Mouse (Mus musculus): ENCODE data around the gene Snrpb2. TPM values are rescaled to one million over a fixed set of nuclear protein-coding genes. Genes with fewer than 3 reads are reported as not detected.

Gene Snrpb2
- polyA plus RNA-seq, 1 experiment from 2014 or later, result 35.5 TPM

GRCm38 (mm10) chr2:143117453-143117852, 54.6 kb downstream of the Snrpb2 start:
- Histone ChIP-seq H3K4me2 (ENCODE audit: low read depth, low read length) (no peak overlapping the region), H3K9ac (ENCODE audit: low read length) (no peak overlapping the region), H3K9me3 (replicated peaks; ENCODE audit: control insufficient read depth, low read length) (no peaks in the 10 kb centered on the region), H3K4me1 (ENCODE audit: control insufficient read depth, insufficient read depth, low read length) (no peaks in the 10 kb centered on the region), H3K27me3 (ENCODE audit: control insufficient read depth, insufficient read depth, low read length) (no peaks in the 10 kb centered on the region), H3K27ac (ENCODE audit: low read length) (no peak overlapping the region), H3K36me3 (ENCODE audit: control insufficient read depth, insufficient read depth) (no peaks in the 10 kb centered on the region), H3K4me3 (ENCODE audit: low read length) (no peak overlapping the region)
- ATAC-seq (replicated peaks; ENCODE audit: extremely low read depth, insufficient read depth, low FRiP score), result no peak
- 57% methylated on average over 3 of the region's 3 CpGs for WGBS

- no peak overlapping the region for H3K27ac ChIP-seq (ENCODE audit: low read length)
- WGBS, result 72% methylated on average over 7 of the region's 7 CpGs
- no peak overlapping the region for H3K4me3 ChIP-seq (ENCODE audit: low read length)
- H3K36me3 ChIP-seq (ENCODE audit: control insufficient read depth, insufficient read depth), result no peaks in the 10 kb centered on the region
- H3K4me2 ChIP-seq (ENCODE audit: low read depth, low read length), result no peak overlapping the region
- H3K9ac ChIP-seq (ENCODE audit: low read length), result no peak overlapping the region
- H3K27me3 ChIP-seq (ENCODE audit: control insufficient read depth, insufficient read depth, low read length), result no peaks in the 10 kb centered on the region
- H3K9me3 ChIP-seq (replicated peaks; ENCODE audit: control insufficient read depth, low read length), result no peaks in the 10 kb centered on the region
- no peaks in the 10 kb centered on the region for H3K4me1 ChIP-seq (ENCODE audit: control insufficient read depth, insufficient read depth, low read length)
- no peak for ATAC-seq (replicated peaks; ENCODE audit: extremely low read depth, insufficient read depth, low FRiP score)
Measured at GRCm38 (mm10) chr2:143118221-143118620, 55.4 kb downstream of the Snrpb2 start.

Other genes starting within 250 kb of the Snrpb2 start
- 11.8 and 12.5 TPM in 2 replicates for gene Kif16b, start 161.5 kb upstream of the Snrpb2 start, polyA plus RNA-seq (2015; fragmentation: Nextera tagmentation; extraction: Ambion mirVana)
- gene Otor, start 15.4 kb downstream of the Snrpb2 start, polyA plus RNA-seq (2015; fragmentation: Nextera tagmentation; extraction: Ambion mirVana), result 0.30 TPM in 1 of 2 replicates, not detected in the other